Mouse (Mus musculus) E14TG2a.4 (cell line): ENCODE results near the gene Nfic.

Source experiments
- CTCF ChIP-seq: conservative IDR thresholded peaks from 2 replicates; pipeline ENCODE4 v1.5.1; 2014; ENCODE audit warnings: low read length
- NANOG ChIP-seq: IDR thresholded peaks from 2 replicates; pipeline ENCODE4 v1.6.1; 2014; ENCODE audit warnings: borderline replicate concordance, low read length, mixed read lengths
- POU5F1 ChIP-seq: IDR thresholded peaks from 2 replicates; pipeline ENCODE4 v1.6.1; 2014; ENCODE audit warnings: low read length, borderline replicate concordance

GRCm38 (mm10) chr10:81356352-81356990 lies 99.0 kb downstream of the Nfic start:
- TF ChIP-seq CTCF: no peak
- TF ChIP-seq POU5F1: no peak
- no peak for TF ChIP-seq NANOG
